Mouse (Mus musculus) brain, embryonic 14.5 days (tissue): Measurements from ENCODE around the gene Igf1r. TPM values are rescaled to one million over a fixed set of nuclear protein-coding genes. Genes with fewer than 3 reads are reported as not detected.

ENCODE experiments used
- DNase-seq: peaks from one replicate; pipeline ENCODE4 v3.0.0-alpha.2; 2011; ENCODE audit warnings: low read depth
- CTCF ChIP-seq: fragments of 200-500 bp; IDR thresholded peaks from 2 replicates; pipeline ENCODE4 v1.5.1; 2012; ENCODE audit warnings: inconsistent platforms, mild to moderate bottlenecking, moderate library complexity, borderline replicate concordance; ENCODE audit not compliant: insufficient read depth, insufficient read length; ENCODE audit errors: extremely low read depth
- POLR2A ChIP-seq: fragments of 200-500 bp; IDR thresholded peaks from 2 replicates; pipeline ENCODE4 v1.6.1; 2012; ENCODE audit warnings: mild to moderate bottlenecking, inconsistent platforms, borderline replicate concordance; ENCODE audit not compliant: poor library complexity, insufficient read depth, insufficient read length, severe bottlenecking; ENCODE audit errors: extremely low read depth
- polyA plus RNA-seq: library from polyadenylated mRNA; depleted of rRNA; stranded (reverse); fragments of >200 nt; gene quantifications from 2 replicates; pipeline ENCODE4 v1.2.3, GENCODE M21; 2012; rRNA removed

The Igf1r gene
- 26.5 and 40.6 TPM in 2 replicates for polyA plus RNA-seq

DNA sequence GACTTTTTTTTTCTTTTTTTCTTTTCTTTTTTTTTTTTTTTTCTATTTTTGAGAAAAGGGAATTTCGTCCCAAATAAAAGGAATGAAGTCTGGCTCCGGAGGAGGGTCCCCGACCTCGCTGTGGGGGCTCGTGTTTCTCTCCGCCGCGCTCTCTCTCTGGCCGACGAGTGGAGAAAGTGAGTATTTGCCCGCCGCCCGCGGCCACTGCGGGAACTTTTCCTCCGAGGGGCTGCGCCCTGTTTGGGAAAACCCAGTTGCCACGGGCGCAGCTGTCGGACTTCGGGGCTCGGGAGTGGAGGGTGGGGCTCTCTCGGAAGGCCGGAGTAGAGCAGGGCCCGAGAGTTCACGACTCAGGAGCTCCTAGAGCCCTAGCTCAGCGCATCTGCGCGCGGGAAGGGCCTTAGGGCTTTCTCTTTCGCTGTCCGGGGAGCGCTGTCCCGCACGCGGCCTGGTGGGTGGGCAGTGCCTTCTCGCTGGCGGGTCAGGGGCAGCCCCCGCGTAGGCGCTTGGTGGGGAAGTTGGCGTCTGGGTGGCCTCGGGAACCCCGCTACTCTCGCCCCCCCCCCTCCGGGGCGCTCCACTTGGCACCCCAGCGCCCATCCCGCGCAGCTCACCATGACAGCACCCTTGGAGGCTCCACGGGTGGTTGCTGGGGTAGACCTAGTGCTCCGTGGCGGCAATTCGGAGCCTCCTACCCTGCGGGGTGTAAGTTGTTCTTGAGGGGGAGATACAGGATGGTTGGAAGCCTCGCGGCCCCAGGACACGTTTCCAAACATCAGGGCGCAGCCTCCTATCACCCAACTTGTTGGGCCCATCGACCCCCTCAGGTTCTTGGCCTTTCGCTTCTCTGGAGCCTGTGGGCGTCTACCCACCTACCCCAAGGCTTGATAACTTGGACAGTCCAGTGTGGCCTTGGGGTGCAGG, at the start of gene Igf1r:
Gene Igf1r, plus strand, starts transcription at position 51 of the 924 bp plus-strand sequence.
- TF ChIP-seq POLR2A (no peak), CTCF (peak; percentile 24; the same call in 1 of the 2 replicates)
- DNase-seq: peak; percentile 43

DNA sequence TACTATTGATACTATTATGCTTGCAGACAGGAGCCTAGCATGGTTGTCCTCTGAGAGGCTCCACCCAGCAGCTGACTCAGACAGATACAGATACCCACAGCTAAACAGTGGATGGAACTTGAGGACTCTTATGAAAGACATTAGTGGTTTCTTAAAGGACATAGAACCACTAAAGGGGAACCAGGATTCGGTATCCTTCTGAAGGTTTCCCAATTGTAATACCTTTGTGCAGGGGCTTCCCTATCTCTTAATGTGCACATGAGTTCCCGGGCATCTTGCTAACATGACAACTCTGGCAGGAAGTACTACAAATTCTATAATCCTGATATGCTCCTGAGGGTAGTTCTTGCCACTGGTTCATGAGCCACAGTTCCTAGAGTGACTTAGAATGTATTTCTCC, 46.3 kb upstream of the Igf1r start:
- no peak for DNase-seq
- no peak for TF ChIP-seq POLR2A

DNA sequence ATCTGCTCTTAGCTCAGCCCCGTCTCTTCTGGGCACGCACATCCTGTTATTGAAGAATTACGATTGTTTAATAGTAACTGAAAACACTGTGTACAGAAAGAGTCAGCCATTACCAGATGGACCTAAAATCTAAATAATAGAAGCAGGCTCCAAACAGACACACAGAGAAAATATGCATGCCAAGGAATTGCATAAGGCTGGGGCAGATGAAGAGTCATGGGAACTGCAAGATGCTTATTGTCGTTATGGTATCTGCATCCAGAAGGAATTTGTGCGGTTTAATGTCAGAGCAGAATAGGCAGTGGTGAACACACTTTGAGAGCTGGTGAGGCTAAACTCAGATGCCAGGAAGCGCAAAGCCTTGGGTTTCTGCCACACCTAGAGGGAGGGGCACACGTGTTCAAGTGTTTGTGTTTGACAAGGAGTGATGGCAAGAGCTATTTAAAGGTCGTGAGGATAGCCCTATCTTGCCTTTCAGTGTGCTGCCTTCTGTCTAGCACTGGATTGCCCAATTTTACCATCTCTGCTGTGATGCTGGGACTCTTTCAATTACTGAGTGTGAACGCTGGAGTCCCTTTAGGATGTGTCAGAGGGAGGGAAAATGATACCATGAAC, 44.7 kb upstream of the Igf1r start:
- TF ChIP-seq POLR2A: no peak
- no peak for TF ChIP-seq CTCF
- no peak for DNase-seq

DNA sequence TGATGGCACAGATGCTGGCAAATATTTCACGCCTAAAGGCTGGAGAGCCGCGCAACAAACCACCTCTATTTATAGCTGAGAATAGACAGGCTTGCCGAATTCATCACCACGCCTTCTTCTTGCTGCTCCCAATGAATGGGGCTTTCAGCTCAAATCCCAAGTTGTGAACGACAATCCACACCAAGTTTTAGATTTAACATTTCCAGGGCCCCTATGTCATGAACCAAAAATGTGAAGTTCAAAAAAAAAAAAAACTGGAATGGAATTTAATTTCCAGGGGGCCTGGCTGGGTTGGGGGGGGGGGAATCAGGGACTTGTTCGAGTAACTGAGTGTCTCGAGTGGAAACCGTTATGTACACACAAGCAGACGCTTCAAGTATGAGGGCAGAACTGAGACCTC, 42.1 kb upstream of the Igf1r start:
- peak; percentile 85 for DNase-seq
- TF ChIP-seq CTCF: no peak
- TF ChIP-seq POLR2A: no peak

DNA sequence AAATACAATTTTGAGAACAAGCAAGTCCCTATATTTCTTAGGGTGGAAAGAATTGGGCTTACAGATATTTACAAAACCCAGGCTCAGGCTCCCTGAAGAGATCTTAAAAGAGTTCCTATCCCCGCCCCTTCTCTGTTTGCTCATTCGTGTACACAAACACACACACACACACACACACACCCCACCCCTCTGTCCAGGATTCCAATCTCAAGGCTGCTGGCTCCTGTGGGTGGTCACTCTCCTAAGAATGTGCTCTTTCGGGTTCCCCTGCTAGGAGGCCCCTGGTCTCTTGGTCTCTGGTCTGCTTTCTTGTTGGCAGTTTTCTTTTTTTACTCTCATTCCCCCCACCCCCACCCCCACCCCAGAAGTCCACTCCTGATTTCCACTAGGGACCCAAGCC, 41.7 kb upstream of the Igf1r start:
- TF ChIP-seq CTCF (no peak), POLR2A (no peak)
- DNase-seq: peak; percentile 54

DNA sequence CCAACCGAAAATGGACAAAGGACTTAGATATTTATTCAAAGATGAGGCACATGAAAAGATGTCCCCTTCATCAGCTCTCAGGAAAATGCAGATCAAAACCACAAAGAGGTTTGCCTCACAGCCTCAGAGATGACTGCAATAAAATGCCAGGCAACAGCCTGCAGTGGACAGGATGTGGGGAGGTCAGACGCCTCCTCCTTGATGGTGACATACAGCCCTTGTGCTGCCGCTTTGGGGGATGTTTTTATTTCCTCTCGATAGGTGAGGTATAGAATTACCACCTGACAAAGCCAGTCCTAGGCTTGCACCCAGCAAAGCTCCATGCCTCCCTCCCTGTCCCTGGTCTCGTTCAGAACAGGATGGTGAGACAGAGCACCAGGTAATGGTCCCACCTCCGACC, 40.8 kb upstream of the Igf1r start:
- DNase-seq: no peak
- TF ChIP-seq CTCF: no peak
- no peak for TF ChIP-seq POLR2A

DNA sequence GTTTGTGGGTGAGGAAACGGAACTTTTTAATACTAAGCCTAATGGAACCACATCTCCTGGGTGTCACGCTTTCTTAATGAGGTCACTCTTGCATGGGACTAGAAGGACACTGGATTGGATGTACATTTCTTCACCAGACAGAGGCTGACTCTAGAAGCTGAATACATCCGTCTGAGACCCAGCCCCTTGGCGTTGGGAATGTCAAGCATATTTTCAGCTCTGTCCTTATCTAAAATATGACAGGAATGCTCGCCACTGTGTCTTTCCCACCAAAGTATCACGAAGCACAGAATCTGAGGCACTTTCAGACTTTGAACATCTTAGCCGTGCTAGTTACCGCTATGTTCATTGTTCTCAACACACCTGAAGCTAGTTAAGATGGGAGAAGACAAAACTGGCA, 35.7 kb upstream of the Igf1r start:
- DNase-seq: no peak
- TF ChIP-seq CTCF: no peak
- TF ChIP-seq POLR2A: no peak

DNA sequence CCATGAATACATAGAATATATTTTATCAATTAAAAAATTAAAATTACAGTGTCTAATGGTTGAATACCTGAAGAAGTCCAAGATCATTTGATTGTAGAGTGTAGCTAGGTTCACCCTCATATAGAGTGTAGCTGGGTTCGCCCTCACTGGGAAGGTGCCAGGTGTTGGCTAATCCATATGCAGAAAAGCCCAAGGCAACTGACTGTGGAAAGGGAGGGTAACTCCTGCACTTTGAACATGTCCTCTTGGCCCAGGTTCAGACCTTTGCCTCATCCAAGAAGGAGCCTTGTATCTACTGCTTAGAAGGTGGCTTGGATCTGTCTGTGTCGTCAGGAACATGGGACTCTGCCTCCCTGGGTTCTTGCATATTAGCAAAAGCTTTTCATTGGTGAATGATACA, 34.9 kb upstream of the Igf1r start:
- TF ChIP-seq POLR2A (no peak), CTCF (no peak)
- no peak for DNase-seq

DNA sequence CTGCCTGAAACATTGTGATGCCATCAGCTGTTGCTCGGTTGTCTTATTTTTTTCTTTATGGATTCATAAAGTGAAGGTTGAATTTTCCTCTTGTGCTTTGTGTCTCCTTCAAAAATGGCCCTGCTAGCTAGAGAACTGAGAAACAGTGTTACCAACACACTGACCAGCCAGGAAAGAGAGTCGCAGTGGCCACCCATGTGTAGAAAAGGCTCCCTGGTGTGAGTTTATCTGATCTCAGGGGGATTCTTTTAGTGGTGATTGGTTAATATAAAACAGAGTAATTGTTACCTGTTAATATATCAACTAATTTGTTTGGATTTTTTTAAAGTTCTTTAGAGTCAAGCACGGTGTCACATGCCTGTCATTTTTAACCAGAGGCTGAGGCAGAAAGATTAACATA, 33.2 kb upstream of the Igf1r start:
- TF ChIP-seq POLR2A (no peak), CTCF (no peak)
- no peak for DNase-seq

DNA sequence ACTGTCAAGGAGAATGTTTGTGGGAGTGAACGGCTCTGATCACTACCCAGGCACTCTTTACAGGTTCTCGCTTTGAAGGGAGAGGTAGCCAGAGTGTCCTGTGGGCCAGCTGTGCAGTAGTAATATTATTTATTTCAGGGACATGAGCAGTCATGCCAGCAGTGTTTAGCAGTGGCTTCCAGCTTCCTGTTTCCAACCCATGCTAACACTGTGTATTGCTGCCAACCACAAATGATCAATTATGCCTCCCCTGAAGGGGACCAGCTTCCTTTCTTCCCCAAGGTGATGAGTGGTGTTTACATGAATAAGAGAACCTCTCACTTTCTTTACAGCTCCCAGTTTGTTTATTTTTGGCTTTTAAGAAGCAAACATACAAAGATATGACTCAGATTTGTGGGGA, 28.4 kb upstream of the Igf1r start:
- DNase-seq: no peak
- no peak for TF ChIP-seq CTCF
- TF ChIP-seq POLR2A: no peak

DNA sequence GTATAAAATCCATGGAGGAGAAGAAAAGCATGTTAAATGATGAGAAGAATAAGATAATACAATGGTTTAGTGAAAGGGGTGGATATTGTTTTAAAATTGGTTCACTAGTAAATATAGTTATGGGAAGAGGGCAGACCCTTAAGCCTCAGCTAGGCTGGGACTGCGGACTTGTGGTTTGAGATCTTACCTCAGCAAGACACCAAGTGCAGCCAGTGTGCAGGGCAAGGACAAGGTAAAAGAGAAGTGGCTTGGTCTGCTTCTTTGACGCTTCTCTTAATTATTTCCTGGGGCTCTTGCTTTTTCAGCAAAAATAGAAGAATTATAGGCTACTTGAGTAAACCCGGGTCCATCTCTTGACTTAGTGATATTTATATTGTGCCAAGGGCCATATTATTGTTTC, 22.5 kb upstream of the Igf1r start:
- no peak for TF ChIP-seq CTCF
- TF ChIP-seq POLR2A: no peak
- DNase-seq: no peak

DNA sequence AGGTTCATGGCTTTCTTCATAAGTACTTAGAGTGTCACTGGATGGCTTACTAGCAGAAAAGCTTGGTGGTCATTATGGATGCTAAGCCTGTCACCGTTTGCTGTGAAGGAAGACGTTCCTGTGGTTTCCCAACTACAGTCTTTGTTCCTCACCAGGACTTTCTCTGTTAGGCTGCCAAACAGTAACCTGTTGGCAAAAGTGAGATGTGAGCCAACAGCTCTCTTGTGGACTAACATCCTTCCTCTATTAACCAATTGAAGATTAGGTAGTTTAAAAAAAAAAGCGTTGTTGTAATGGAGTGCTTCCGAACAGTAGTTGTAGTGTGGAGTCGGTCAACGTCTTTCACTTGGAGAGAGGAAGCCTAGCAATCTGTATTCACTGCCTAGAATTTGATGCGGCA, 15.8 kb upstream of the Igf1r start:
- DNase-seq: no peak

DNA sequence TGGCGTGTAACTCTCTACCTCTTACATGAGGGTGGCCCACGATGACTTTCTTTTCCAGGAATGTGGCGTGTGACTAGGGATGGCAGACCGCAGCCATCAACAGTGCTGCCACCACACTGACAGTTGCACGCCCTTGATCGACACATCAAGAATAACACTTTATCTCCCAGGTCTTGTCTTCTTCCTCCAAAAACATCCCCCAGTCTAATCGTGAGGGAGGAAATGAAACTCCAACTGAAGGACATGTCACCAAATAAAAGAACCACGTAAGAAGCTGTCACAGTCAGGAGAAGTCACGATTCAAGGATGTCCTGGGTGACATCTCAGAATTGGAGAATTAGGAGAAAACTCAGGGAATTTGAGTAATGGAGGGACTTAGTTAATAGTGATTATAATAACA, 8.8 kb upstream of the Igf1r start:
- no peak for DNase-seq
- TF ChIP-seq CTCF: no peak
- no peak for TF ChIP-seq POLR2A

More for the DNA sequence above, 15.8 kb upstream of the Igf1r start:
- TF ChIP-seq POLR2A (no peak), CTCF (no peak)
